Mouse (Mus musculus) liver, postnatal 0 days (tissue): Measurements from ENCODE around the gene Fbxl2.

Source experiments
- CTCF ChIP-seq: sonication (generic); IDR thresholded peaks from 2 replicates; pipeline ENCODE4 v1.5.1; 2016; ENCODE audit warnings: antibody characterized with exemption, low read depth
- EP300 ChIP-seq: IDR thresholded peaks from 2 replicates; pipeline ENCODE4 v1.6.1; 2016; ENCODE audit warnings: antibody characterized with exemption, low read depth, mild to moderate bottlenecking

DNA sequence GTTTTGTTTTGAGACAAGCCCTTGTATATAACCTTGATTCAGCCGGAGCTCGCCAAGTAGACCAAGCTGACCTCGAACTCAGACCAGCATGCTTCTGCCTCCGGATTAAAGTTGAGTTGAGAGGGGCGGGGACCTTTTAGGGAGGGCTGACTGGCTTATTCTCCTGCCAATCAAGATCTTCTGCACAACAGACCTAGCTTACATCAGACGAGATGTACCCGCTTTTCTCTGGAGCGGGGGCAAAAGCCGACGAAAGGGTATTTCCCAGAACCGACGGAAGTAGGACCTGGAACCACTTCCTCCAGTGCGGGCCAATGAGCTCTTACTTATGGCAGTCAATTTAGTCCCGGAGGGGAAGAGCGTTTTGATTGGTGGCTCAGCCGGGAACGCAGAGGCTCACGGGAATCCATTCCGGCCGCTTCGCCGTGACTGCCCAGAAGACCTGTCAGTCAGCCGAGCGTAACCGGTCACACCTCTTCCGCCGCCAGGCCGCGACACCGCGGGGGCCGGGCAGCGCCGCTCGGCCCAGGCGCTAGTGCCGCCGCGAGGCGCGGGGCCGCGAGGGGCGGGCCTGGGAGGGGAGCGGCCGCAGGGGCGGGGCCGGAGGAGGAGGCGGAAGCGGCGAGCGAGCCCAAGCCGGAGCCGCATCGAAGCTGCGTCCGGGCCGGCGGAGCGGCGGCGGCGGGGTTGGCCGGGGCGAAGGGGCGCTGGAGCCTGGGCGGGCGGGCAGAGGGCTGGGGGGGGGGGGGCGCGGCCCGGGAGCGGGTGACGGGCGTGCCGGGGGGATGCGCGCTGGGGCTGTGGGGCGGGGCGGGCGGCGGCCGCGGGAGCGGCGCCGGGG, 115.2 kb downstream of the Fbxl2 start, which contains the start of gene Ubp1:
- TF ChIP-seq CTCF = no peak
- TF ChIP-seq EP300 = no peak; the same call in 1 of the 2 replicates
